Mouse (Mus musculus): ENCODE results near the gene Mrpl36. TPM values are rescaled to one million over a fixed set of nuclear protein-coding genes. Genes with fewer than 3 reads are reported as not detected.

Mrpl36 gene
- polyA plus RNA-seq, 1 experiment, result 89.9 TPM

DNA sequence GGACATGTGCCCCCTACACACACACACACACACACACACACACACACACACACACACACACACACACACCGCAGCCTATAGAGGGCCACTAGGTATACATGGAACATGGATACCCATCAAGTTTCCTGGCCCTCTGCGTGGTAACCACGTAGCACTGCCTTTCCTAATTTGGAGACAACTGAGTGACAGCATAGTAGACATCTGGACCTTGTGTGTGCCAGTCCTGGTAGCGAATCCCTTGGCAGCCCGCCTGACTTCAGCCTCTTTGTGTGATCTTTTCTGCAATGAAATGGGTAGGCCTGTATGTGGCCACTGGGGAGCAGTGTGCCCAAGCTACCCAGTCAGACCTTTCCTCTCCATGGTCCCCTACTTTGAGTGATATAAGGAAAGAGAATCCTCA is 29.0 kb upstream of the Mrpl36 start:
- WGBS, result 92% methylated on average over 5 of the region's 5 CpGs
- H3K36me3 ChIP-seq (ENCODE audit: control insufficient read depth, insufficient read depth, low read length), result no peaks in the 10 kb centered on the region
- TF ChIP-seq CTCF (IDR thresholded peaks at IDR 0.05; ENCODE audit: extremely low read depth, insufficient read length, insufficient replicate concordance, low read depth, low read length) (no peak), POLR2A (IDR thresholded peaks at IDR 0.05; ENCODE audit: low read depth, low read length) (no peak)
- no peak overlapping the region for H3K27ac ChIP-seq (ENCODE audit: insufficient read depth, low read depth, low read length)
- no peak overlapping the region for H3K4me3 ChIP-seq (ENCODE audit: low read depth, low read length)
- H3K27me3 ChIP-seq (ENCODE audit: control insufficient read depth, insufficient read depth, low read length), result no peaks in the 10 kb centered on the region
- no peaks in the 10 kb centered on the region for H3K4me1 ChIP-seq (ENCODE audit: control insufficient read depth, insufficient read depth, insufficient read length, low read length)

DNA sequence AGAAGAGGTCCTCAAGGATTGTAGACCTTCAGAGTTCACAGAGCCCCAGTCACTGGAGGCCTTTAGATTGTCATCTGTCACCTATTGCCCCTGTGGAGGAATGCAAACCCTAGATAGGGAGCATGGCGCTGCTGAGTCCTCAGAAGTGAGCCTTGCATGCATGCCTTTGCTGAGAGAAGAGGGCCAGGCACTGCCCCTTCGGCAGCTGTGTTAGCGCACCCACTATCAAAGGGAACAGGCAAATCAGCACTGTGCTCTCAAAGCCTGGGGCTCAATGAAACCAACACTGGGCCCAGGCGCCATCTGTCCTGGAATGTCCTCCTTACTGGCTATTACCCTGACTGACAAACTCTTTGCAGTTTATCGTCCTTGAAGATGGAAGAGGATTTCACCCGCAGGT is 23.6 kb upstream of the Mrpl36 start:
- TF ChIP-seq POLR2A (IDR thresholded peaks at IDR 0.05; ENCODE audit: low read depth, low read length) (no peak), CTCF (IDR thresholded peaks at IDR 0.05; ENCODE audit: extremely low read depth, insufficient read length, insufficient replicate concordance, low read depth, low read length) (no peak)
- Histone ChIP-seq H3K36me3 (ENCODE audit: control insufficient read depth, insufficient read depth, low read length) (no peaks in the 10 kb centered on the region), H3K27ac (ENCODE audit: insufficient read depth, low read depth, low read length) (no peak overlapping the region), H3K4me3 (ENCODE audit: low read depth, low read length) (no peak overlapping the region), H3K4me1 (ENCODE audit: control insufficient read depth, insufficient read depth, insufficient read length, low read length) (peaks cover 2% of the 10 kb centered on the region; the same call in 1 of the 2 replicates), H3K27me3 (ENCODE audit: control insufficient read depth, insufficient read depth, low read length) (no peaks in the 10 kb centered on the region)
- WGBS, result 50% methylated on average over 6 of the region's 6 CpGs

DNA sequence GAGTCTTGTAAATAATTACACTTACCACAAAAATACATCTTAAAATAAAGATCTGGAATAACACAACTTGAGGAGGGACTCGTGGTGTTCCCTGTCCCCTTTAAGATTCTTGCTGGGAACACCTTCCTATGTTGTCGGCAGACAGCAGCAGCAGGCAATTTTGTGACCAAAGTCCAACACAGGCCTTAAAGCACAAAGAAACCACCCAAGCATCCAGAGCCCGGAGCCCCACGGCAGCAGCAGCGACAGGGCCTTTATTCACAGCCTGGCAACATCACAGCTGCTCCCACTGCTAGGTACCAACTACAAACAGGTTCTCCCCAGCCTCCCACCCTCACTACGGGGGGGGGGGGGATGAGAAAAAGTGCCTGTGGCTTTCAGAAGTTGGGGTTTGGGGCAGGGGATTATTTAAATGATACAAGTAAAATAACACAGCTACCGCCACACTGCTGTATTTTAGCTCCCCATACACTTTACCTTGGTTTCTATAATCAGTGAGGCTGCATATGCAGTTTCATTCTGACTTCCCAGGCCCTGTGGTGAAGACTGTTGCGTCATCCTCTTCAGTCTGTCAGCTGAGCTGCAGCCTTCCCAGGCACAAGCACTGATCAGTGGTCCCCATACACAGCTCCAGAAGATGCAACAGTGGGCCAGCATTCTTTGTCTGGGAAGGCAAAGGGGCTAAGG is 22.8 kb upstream of the Mrpl36 start:
- Histone ChIP-seq H3K27me3 (ENCODE audit: control insufficient read depth, insufficient read depth, low read length) (no peaks in the 10 kb centered on the region), H3K4me3 (ENCODE audit: low read depth, low read length) (no peak overlapping the region), H3K36me3 (ENCODE audit: control insufficient read depth, insufficient read depth, low read length) (no peaks in the 10 kb centered on the region), H3K27ac (ENCODE audit: insufficient read depth, low read depth, low read length) (no peak overlapping the region), H3K4me1 (ENCODE audit: control insufficient read depth, insufficient read depth, insufficient read length, low read length) (peaks cover 2% of the 10 kb centered on the region; the same call in 1 of the 2 replicates)
- TF ChIP-seq POLR2A (IDR thresholded peaks at IDR 0.05; ENCODE audit: low read depth, low read length) (no peak), CTCF (IDR thresholded peaks at IDR 0.05; ENCODE audit: extremely low read depth, insufficient read length, insufficient replicate concordance, low read depth, low read length) (no peak)
- WGBS, result 32% methylated on average over 8 of the region's 8 CpGs

DNA sequence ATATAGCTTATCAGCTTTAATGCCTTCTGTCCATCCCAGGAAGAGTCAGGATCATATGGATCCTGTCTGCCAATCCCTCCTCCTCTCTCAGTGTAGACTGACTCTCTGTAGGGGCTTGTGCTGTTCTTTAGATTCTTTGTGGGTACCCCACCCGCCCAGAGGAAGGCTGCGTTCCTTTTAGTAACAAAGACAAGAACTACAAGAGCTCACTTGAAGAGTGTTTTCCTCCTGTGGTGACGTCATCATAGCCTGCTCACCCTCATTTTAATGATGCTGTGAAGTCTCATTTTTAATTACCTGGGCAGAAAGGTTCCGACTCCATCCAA is 22.3 kb upstream of the Mrpl36 start:
- Histone ChIP-seq H3K4me3 (ENCODE audit: low read depth, low read length) (no peak overlapping the region), H3K27ac (ENCODE audit: insufficient read depth, low read depth, low read length) (no peak overlapping the region), H3K36me3 (ENCODE audit: control insufficient read depth, insufficient read depth, low read length) (no peaks in the 10 kb centered on the region), H3K27me3 (ENCODE audit: control insufficient read depth, insufficient read depth, low read length) (no peaks in the 10 kb centered on the region), H3K4me1 (ENCODE audit: control insufficient read depth, insufficient read depth, insufficient read length, low read length) (peaks cover 2% of the 10 kb centered on the region; the same call in 1 of the 2 replicates)
- WGBS, result 76% methylated on average over 4 of the region's 4 CpGs
- TF ChIP-seq CTCF (IDR thresholded peaks at IDR 0.05; ENCODE audit: extremely low read depth, insufficient read length, insufficient replicate concordance, low read depth, low read length), result no peak
- no peak for TF ChIP-seq POLR2A (IDR thresholded peaks at IDR 0.05; ENCODE audit: low read depth, low read length)

DNA sequence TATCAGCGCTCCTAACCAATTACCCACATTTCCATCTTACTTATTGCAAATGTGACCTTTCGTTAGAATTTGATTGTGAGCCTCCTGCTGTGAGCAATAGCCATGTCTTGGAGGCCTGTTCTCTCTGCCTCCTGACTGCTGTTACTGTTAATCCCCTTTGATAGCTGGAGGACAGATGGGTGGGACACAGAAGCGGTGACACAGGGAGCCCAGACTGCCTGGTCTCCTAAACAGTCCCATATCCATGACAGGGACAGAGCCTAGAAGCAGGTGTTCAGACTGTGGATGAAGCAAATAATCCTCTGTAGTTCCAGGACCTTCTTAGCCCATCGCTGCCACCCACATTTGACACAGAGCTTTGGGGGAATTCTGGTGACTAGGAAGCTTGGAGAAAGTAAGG is 21.9 kb upstream of the Mrpl36 start:
- no peaks in the 10 kb centered on the region for H3K27me3 ChIP-seq (ENCODE audit: control insufficient read depth, insufficient read depth, low read length)
- TF ChIP-seq POLR2A (IDR thresholded peaks at IDR 0.05; ENCODE audit: low read depth, low read length), result no peak
- no peak for TF ChIP-seq CTCF (IDR thresholded peaks at IDR 0.05; ENCODE audit: extremely low read depth, insufficient read length, insufficient replicate concordance, low read depth, low read length)
- H3K36me3 ChIP-seq (ENCODE audit: control insufficient read depth, insufficient read depth, low read length), result no peaks in the 10 kb centered on the region
- H3K4me3 ChIP-seq (ENCODE audit: low read depth, low read length), result no peak overlapping the region
- 93% methylated on average over 4 of the region's 4 CpGs for WGBS
- peaks cover 2% of the 10 kb centered on the region; the same call in 1 of the 2 replicates for H3K4me1 ChIP-seq (ENCODE audit: control insufficient read depth, insufficient read depth, insufficient read length, low read length)
- no peak overlapping the region for H3K27ac ChIP-seq (ENCODE audit: insufficient read depth, low read depth, low read length)

DNA sequence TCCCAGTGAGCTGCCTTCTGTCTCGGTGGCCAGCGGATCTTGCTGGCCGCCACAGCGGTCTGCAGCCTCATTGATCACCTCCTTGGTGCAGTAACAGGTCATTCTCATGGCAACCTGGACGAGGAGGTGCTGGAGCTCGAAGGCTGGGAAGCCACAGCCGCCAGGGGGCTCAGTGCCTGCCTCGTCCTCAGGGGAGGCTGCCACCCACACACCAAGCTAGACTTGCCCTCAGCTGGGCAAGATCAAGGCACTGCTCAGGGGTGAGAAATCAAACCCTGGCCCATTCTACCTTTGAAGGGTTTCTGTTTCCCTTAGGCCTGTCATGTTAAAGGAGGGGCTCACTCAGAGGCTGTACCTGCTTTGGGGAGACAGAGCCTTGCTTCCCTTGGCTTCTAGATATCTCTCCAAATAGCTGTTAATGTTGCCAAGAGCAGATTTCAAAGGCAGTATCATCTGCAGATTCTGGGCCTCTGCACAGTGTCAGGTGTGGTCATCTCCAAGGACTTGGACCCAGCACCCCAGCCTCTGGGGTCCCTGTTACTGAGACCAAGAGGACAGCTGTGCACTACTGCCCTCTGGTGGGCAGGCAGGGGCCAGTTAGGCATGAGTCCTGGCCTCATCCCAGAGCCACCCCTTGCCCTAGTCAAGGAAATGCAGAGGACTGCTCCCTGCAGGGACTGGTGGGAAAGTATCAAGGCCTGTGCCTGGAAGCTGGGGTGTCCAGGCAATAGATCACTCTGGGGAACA is 18.0 kb upstream of the Mrpl36 start:
- no peaks in the 10 kb centered on the region for H3K36me3 ChIP-seq (ENCODE audit: control insufficient read depth, insufficient read depth, low read length)
- 30% methylated on average over 8 of the region's 8 CpGs for WGBS
- H3K4me3 ChIP-seq (ENCODE audit: low read depth, low read length), result no peak overlapping the region
- H3K27ac ChIP-seq (ENCODE audit: insufficient read depth, low read depth, low read length), result no peak overlapping the region
- H3K27me3 ChIP-seq (ENCODE audit: control insufficient read depth, insufficient read depth, low read length), result no peaks in the 10 kb centered on the region
- peaks cover 2% of the 10 kb centered on the region; the same call in 1 of the 2 replicates for H3K4me1 ChIP-seq (ENCODE audit: control insufficient read depth, insufficient read depth, insufficient read length, low read length)
- TF ChIP-seq POLR2A (IDR thresholded peaks at IDR 0.05; ENCODE audit: low read depth, low read length) (no peak), CTCF (IDR thresholded peaks at IDR 0.05; ENCODE audit: extremely low read depth, insufficient read length, insufficient replicate concordance, low read depth, low read length) (peak; percentile 80; the same call in 1 of the 2 replicates)

DNA sequence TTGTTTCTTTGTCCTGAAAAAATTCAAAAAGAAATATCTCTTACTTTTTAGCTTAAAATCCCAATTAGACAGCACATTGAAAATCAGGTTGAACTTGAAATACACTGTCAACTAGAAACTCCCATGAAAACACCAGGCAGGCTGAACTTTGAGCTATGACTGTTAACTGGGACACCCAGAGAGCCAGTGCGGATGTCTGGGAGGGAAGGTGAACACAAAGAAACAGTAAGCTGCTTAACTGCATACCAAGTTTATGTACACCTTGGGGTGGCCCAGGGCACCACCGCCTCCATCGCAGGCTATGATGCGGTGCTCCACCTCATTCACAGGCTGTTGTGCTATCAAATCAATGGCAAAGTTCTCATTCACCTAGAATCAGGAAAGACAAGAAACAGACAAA is 8.3 kb upstream of the Mrpl36 start:
- H3K36me3 ChIP-seq (ENCODE audit: control insufficient read depth, insufficient read depth, low read length), result peaks cover 49% of the 10 kb centered on the region
- no peaks in the 10 kb centered on the region; the same call in 1 of the 2 replicates for H3K4me1 ChIP-seq (ENCODE audit: control insufficient read depth, insufficient read depth, insufficient read length, low read length)
- 76% methylated on average over 4 of the region's 4 CpGs for WGBS
- H3K27ac ChIP-seq (ENCODE audit: insufficient read depth, low read depth, low read length), result no peak overlapping the region
- no peaks in the 10 kb centered on the region for H3K27me3 ChIP-seq (ENCODE audit: control insufficient read depth, insufficient read depth, low read length)
- H3K4me3 ChIP-seq (ENCODE audit: low read depth, low read length), result no peak overlapping the region
- TF ChIP-seq CTCF (IDR thresholded peaks at IDR 0.05; ENCODE audit: extremely low read depth, insufficient read length, insufficient replicate concordance, low read depth, low read length), result no peak
- no peak for TF ChIP-seq POLR2A (IDR thresholded peaks at IDR 0.05; ENCODE audit: low read depth, low read length)
